Mouse (Mus musculus) cerebellum, postnatal 36 days (tissue): ENCODE measurements around the gene Plekho1.
"Not testable (repeated sequence)": the region's sequence is repeated elsewhere in the genome, so short reads cannot be mapped to it uniquely, and the experiment has no call there.

Experiments
- DNase-seq, 2 experiments: peaks; one replicate each; pipeline ENCODE4 v3.0.0; 2021 to 2022; ENCODE audit warnings: mixed read lengths in 2 of 2

Plekho1 gene

DNA sequence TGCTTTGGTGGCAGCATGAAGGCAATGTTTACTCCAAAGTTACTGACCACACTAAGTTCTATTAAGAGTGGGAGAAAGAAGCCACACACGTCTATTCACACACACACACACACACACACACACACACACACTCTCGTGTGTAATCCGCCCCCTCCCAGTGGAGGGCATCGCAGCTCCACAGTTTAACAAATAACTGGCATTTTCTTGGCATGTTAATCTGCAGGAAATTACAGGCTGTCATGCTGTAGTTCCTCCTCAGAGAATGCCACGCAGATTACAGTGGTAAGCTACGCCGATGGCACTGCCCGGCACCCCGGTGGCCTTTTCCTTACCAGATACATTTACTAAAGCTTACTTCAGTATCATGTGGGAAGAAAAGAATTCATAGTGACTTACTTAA, 17.5 kb downstream of the Plekho1 start:
- no peak for DNase-seq

DNA sequence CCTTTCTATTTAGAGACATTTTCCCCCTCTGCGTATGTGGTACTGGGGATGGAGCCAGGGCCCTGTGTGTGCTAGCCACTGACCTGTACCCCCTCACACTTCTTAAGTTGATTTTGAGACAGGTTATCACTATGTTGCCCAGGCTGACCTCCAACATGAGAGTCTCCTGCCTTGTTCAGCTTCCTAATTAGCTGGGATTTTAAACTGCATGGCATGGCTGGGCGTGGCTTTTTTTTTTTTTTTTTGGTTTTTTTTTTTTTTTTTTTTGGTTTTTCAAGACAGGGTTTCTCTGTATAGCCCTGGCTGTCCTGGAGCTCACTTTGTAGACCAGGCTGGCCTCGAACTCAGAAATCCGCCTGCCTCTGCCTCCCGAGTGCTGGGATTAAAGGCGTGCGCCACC, 18.2 kb downstream of the Plekho1 start:
- DNase-seq = not testable (repeated sequence)

DNA sequence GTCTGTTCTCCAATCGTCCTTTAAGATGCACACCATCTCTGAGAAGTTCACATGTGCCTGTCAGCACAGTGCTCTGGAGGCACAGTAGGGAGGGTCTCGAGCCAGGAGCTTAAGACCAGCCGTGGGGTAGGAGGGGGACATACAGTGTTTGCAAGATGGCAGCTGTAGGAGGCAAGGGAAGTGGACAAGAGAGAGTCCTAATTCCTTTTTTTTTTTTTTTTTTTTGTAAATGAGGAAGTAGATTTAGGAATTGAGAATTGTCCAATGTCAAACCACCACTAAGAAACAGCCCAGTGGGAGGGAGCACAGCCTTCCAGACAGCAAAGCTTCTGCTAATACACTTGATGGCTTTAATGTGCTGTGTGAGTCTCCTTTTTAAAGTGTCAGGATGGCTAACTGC, 18.7 kb downstream of the Plekho1 start:
- DNase-seq = no peak

DNA sequence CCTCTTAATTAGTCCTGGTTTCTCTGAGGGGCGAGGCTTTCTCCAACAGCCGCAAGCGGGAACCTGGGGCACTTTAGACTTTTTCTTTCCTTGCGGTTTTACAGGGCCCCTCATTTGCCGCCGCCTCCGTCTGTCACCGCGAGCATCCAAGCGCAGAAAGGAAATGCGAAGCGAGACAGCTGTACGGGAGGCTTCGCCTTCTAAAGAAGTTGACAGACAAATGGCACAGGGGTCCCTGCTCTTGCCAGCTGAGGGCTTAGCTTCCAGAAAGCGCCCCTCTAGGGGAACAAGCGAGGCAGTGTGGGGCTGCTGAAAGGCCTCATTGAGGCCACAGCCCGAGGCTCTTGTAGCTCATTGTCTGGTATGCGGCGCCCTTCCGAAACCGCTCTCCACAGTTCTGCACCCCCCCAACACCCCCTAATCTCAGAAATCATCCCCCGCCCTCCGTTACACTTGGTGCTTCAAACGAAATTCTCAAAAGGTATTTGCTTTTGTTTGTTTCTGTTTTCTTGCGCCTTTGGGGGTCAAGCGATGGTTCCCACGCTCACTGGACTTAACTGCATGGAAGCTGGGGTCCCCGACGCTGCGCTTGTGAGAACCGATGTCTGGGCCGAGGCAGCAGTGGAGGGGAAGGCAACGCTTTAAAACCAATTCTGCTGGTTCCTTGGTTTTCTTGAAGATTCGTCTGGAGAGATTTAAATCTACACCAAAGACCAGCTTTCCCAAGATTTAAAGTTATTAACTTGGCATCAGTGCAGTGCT, 22.7 kb downstream of the Plekho1 start:
- DNase-seq = no peak

GRCm38 (mm10) chr3:95972251-95972872, 23.4 kb downstream of the Plekho1 start:
- no peak for DNase-seq

GRCm38 (mm10) chr3:95970661-95971060, 25.1 kb downstream of the Plekho1 start:
- not testable (repeated sequence) for DNase-seq

GRCm38 (mm10) chr3:95969277-95969676, 26.5 kb downstream of the Plekho1 start:
- DNase-seq = no peak

GRCm38 (mm10) chr3:95965518-95966451, 30.0 kb downstream of the Plekho1 start:
- peak; percentile 43 to 63 for DNase-seq

DNA sequence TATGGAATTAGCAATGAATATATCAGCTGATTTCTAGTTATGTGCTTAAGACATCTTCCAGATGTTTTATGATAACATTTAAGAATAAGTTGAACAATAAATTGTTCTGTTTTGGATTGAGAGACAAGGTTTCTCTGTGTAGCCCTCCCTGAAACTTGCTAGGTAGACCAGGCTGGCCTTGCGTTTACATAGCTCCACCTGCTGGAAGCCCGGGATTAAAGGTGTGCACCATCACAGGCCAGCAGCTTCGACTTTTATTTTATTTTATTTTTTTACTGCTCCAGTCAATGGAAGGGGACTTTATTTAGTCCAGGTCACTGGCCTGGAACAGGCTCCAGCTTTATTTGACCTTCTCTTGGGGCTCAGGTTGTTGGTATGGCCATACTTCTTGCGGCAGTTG, 32.1 kb downstream of the Plekho1 start:
- peak; percentile 50 to 55 for DNase-seq

- no peak for DNase-seq
Observed at GRCm38 (mm10) chr3:95963230-95963629, 32.6 kb downstream of the Plekho1 start.

DNA sequence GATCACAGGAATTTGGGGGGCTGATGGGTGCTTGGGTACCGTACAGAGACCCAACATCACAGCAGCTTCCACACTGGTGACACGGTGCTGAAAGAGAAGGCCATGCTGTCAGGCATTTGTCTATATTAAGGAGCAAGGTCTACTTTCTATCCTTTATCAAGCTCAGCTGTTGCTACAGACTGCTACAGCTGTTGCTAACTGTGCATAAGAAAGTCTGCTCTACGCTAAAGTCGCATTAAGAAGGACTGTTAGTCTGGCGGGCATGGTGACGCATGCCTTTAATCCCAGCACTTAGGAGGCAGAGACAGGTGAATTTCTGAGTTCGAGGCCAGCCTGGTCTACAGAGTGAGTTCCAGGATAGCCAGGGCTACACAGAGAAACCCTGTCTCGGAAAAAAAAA, 33.6 kb downstream of the Plekho1 start:
- DNase-seq = not testable (repeated sequence)

DNA sequence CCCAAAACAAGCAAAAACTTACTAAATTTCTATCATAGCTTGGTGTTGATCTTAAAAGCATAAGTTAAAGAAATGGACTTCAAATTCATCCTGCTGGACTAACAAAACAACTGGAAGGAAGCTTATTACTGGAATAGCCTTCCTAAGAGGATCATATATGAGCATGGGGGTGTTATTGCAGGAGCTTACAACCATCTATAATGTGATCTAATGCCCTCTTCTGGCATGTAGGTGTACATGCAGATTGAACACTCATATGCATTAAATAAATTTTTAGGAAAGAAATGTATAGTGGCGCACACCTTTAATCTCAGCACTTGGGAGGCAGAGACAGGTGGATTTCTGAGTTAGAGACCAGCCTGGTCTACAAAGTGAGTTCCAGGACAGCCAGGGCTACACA, 36.0 kb downstream of the Plekho1 start:
- no peak for DNase-seq

DNA sequence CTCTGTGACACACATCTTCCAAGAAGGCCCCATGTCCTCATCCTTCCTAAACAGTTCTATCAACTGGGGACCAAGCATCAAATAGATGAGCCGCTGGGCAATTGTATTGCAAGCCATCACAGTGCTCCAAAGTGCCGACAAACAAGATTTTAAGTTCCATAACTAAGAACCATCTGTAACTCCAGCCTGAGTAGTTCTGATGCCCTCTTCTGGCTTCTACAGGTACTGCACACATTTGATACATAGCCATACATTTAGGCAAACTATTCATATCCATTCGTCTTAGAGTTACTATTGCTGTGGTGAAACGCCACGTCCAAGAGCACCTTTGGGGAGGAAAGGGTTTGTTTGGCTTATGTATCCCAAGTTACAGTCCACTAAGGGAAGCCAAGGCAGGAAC, 36.7 kb downstream of the Plekho1 start:
- DNase-seq = no peak

DNA sequence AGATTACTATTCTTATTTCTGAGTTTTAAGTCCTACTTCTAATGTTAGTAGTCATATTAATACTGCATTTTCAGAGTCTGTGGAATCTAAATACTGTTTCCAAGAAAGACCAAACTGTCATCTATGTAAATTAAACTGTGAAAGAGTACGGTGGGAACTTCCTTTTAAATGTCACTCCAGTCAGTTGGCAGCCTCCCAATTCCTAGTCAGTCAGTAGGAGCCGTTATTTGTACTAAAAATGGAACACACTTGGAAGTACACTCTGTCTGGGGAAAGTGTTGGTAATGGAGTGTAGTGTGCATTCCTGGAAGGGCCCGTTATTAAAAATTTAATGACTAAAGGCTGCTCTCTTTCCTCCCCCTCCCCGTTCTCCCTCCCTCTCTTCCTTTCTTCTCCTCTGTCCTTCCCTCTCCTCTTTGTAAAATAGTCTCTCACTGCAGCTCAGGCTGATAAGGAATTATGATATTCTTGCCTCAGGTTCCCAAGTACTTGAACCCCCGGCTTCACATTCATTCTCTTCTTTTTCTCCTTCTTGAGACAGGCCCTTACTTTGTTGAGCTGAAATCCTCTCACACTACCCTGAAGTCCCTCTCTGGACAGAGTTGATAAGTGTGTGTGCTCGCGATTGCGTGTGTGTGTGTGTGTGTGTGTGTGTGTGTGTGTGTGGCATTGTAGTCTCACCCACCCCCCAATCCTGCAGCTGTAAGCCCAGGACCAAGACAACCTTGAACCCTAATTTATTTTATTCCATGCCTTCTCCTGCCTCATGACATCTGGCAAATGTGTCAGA, 38.2 kb downstream of the Plekho1 start:
- no peak for DNase-seq

DNA sequence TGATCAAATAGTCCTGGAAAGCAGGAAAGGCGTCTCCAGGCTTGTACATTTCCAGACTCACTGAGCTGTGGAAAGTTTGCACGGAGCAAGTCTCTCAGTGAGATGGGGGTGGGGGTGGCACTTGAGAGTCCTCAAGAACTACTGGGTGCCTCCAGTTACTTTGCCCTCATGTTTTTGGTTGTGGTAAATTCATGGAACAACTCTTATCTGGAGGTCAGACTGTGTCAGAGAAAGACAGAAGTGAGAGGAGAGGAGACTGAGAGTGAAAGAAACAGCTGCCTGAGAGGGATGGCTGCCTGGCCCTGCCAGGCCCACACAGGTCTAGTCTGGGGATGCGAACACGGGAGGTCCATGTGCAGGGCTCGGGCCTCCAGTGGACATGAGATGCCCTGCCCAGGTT, 40.5 kb downstream of the Plekho1 start:
- DNase-seq = no peak

GRCm38 (mm10) chr3:95954648-95955173, 41.1 kb downstream of the Plekho1 start:
- not testable (repeated sequence) for DNase-seq

DNA sequence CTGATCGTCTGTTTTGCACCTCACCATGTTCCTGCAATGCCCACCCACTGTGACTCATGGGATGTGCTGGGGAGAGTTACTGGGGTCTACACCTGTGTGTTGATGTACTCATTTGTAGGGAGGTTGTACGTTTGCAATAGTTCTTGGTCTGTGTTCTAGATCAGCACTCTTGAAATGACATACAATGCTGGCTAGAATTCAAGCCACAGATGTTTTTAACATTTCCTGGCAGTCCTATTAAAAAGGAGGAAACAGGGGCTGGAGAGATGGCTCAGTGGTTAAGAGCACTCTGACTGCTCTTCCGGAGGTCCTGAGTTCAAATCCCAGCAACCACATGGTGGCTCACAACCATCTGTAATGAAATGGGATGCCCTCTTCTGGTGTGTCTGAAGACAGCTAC, 42.3 kb downstream of the Plekho1 start:
- no peak for DNase-seq

DNA sequence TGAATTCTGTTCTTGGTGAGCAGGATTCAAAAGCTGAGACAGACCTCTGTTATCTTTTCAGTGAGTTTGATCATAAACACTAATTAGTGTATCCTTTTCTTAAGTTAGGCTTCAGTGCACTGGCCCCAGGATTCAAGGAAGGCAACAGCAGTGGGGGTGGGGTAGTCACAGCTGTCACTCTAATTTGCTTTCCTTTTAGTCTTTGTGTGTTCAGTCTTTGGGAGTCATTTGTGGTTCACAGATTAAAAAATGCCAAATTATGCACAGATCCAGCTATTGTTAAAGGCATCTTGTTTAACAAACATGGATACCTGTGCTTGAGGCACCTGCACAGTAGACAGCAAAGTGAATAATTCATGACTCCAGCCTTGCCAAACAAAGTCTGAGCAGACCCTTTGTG, 42.8 kb downstream of the Plekho1 start:
- no peak for DNase-seq

GRCm38 (mm10) chr3:95951566-95951965, 44.2 kb downstream of the Plekho1 start:
- DNase-seq = not testable (repeated sequence)

GRCm38 (mm10) chr3:95950763-95951551, 44.8 kb downstream of the Plekho1 start:
- peak; percentile 90 to 95 for DNase-seq

GRCm38 (mm10) chr3:95948325-95948724, 47.5 kb downstream of the Plekho1 start:
- DNase-seq = no peak
